Mouse (Mus musculus): ENCODE results near the gene Madcam1.
A peak's percentile ranks its signal among the peaks of the same experiment; 100 is the strongest.
"Not testable (repeated sequence)": the region's sequence is repeated elsewhere in the genome, so short reads cannot be mapped to it uniquely, and the experiment has no call there.

The Madcam1 gene

DNA sequence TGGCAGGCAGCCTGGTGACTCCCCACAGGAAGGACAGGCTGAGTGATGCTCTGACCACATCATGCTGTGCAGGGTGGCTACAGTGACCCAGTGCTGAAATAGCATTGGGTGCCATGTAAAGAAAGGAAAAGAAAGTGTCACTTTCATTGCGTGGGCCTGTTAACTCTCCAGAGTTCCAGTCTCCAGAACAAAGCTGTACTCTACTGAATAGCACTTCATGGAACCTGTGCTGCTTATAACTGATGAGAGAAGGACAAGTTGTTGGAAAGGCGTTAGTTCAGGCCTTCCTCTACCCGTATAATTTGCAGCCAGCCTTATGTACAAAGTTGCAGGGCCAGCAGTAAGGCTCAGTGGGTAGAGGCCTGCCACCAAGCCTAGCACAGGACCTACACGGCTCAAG, 24.4 kb downstream of the Madcam1 start, which contains the start of gene Gzmm:
Gene Gzmm (plus strand): TSS at position 301 of the 400 bp plus-strand sequence.
- no peak for DNase-seq (ENCODE audit: low spot score in 2 of 2)

DNA sequence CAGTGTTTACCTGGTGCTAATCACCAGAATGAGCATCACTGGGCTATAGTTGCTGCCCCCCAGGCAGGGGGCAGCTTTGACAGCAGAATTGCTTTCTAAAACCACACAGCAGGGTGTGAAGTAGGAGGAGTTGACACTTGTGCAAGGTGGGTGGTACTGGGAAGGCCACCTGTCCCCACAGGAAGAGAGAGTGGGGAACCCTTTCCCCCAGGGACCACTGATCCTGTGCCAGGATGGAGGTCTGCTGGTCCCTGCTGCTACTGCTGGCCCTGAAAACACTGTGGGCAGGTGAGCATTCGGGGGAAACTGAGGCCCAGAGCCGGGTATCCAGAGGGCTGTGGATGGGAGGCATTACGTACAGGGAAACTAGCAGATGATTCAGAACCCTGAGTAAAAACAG, 24.8 kb downstream of the Madcam1 start:
- DNase-seq (ENCODE audit: low spot score in 2 of 2) = no peak

DNA sequence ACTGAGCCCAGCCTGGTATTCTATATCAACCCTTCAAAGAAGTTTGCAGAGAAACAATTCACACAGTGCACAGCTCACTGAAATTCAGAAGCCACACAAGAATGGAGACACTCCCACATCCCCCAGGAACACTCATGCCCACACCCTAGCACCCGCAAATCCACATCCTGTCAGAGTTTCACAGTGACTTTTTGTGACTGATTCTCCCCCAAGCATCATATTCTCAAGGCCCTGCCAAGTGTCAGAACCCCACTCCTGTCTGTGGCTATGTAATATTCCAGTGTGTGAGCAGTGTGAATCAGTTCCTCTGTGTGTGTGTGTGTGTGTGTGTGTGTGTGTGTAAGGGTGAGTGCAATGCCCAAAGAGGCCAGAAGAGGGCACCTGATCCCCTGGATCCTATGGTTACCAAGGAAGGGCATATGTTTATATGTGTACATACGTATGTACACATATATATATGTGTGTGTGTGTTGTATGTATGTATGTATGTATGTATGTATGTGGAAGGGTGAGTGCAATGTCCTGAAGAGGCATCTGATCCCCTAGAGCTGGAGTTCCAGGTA, 27.7 kb downstream of the Madcam1 start:
- no peak for DNase-seq (ENCODE audit: low spot score in 2 of 2)

DNA sequence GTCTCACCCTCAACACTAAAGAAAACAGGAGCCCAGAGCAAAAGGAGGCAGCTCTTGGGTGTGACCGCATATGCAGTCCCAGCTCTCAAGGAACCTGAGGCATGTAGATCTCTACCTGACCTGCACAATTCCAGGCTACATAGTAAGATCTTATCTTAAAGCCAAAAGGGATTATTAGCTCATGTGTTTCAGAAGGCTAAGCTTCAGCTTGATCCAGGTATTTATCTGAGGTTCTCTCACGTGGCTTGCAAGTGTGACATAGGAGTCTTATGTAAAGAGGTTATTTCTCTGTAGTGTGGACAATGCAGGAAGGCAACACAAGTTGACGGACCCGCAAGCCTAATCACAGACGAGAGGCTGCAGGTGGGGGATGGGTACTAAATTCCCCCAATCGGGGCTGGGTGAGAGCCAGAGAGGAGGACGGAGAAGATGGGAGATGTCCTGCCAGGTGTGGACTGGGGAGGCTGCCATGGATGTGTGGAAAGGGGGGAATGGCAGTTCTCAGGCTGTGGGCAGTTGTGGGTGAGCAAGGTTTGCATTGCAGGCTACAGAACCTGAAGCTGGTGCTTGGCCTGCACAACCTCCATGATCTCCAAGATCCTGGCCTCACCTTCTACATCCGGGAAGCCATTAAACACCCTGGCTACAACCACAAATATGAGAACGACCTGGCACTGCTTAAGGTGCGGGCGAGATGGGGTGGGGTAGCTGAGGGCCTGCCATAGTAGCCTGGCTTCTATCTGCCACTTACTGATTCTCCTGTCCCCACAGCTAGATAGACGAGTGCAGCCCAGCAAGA, 29.4 kb downstream of the Madcam1 start:
- DNase-seq (ENCODE audit: low spot score in 2 of 2) = no peak

DNA sequence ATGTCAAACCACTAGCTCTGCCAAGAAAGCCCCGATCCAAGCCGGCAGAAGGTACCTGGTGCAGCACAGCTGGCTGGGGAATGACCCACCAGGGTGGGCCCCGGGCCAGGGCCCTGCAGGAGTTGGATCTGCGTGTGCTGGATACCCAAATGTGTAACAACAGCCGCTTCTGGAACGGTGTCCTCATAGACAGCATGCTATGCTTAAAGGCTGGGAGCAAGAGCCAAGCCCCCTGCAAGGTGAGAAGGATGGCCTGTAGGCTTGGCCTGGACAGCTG, 30.0 kb downstream of the Madcam1 start:
- no peak for DNase-seq (ENCODE audit: low spot score in 2 of 2)

DNA sequence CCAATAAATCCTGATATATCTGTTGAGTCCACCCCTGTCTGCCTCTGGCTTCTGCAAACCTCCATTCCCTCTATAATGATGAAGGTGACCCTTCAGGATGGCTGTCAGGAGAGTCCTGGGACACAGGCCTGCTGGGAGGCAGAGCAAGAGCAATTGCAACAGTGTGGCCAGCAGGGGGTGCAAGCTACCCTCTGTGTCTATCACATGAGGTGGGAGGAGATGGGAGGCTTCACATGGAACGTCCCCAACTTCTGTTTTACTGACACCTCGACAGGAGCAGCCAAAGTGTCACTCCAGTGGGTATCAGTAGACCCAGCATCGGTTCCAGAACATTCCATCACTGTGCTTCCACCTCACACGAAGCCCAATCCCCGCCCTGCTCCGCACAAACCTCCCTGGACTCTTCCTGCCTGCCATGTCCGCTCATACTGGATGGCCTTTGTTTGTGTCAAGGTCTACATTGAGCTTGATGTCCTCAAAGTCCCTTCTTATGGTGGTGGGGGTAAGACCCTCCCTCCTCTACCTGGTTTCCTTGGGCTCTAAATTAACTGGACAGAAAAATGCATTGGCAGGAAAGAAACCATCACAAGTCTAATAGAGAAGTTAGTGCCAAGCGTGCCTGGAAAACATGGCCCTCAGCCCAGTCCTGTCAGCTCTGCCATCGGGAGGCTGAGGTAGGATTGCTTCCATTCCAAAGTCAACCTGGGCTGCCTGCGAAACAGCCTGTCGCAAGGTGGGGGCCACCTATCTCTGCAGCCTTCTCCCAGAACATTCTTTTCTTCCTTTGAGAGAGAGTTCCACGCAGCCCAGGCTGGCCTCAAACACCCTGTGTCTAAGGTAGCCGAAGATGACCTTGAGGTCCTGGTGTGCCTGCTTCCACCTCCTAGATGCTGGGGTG, 31.1 kb downstream of the Madcam1 start:
- DNase-seq (ENCODE audit: low spot score in 2 of 2) = peak in 1 of 2 experiments; percentile 59

DNA sequence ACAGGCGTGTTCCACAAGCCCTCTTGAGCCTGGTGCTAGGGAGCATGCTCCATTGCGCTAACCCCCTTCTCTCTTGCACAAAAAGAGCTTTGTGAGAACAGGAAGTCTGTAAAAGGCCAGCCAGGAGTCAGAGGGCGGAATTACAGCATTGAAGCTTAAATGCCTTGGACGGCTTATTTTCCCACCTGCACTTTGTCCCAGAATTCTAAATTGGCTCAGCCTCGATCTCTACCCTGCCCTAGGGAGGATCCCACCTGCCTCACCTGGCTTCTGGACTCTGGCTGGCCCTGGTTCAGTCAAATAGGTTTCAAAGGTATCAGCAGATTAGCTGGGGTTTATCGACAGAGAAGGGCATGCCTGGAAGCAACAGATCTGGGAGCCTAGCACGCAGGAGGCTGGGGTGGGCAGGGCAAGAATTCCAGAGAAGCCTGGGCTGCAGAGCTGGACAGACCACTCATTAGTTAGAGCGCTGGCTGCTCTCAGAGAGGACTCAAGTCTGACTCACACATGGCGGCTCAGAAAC, 31.8 kb downstream of the Madcam1 start:
- DNase-seq (ENCODE audit: low spot score in 2 of 2) = no peak

DNA sequence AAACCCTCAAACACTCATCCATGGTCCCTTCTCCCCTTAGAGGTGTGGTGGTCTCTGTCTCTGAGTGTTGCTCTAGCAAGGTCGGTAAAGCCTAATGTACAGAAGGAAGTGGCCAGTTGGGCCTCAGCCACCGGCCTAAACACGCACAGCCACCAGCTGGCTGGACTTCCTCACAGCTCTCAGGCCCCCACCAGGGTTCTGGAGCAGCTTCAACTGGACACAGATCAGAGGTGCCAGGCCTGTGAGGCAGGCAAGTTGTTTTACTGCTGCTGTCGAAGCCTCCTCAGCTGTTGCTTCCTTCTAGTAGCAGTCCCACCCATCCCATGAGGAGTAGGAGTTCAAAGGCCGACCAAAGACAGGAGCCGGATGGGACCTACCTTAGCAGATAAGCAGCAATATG, 33.6 kb downstream of the Madcam1 start:
- no peak for DNase-seq (ENCODE audit: low spot score in 2 of 2)

DNA sequence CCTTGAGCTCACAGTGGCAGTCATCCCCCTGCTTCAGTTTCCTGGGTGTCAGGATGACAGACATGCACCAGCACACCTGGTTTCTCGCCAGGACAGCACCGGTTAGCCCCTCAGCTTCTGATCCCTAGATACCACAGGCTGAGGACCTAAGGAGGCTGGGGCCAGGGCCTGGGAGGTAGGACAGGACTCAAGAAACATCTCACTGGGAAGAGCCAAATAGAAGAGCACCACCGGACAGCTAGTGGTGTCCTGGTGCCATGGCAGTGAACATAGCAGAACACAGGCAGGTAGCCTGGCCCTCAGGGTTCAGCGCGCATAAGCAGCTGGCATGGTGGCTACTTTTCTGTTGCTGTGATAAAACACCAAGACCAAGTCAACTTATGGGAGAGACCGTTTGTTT, 34.1 kb downstream of the Madcam1 start:
- no peak for DNase-seq (ENCODE audit: low spot score in 2 of 2)

DNA sequence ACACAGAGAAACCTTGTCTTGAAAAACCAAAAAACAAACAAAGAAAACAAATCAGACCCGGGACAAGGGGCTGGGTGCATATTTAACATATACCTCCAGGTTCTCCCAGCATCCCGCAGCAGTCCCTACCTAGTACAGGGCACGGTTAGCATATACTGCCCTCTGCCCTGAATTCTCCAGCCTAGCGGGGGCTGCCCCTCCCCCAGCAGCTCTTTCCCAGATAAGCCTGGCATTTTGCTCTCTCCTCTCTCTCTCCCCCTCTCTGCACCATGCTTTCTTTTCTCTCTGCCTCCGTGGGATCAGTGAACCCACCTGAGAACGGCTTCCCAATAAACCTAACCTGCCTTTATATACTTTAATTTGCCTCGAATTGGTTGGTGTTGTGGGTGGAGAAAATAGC, 36.3 kb downstream of the Madcam1 start:
- no peak for DNase-seq (ENCODE audit: low spot score in 2 of 2)

DNA sequence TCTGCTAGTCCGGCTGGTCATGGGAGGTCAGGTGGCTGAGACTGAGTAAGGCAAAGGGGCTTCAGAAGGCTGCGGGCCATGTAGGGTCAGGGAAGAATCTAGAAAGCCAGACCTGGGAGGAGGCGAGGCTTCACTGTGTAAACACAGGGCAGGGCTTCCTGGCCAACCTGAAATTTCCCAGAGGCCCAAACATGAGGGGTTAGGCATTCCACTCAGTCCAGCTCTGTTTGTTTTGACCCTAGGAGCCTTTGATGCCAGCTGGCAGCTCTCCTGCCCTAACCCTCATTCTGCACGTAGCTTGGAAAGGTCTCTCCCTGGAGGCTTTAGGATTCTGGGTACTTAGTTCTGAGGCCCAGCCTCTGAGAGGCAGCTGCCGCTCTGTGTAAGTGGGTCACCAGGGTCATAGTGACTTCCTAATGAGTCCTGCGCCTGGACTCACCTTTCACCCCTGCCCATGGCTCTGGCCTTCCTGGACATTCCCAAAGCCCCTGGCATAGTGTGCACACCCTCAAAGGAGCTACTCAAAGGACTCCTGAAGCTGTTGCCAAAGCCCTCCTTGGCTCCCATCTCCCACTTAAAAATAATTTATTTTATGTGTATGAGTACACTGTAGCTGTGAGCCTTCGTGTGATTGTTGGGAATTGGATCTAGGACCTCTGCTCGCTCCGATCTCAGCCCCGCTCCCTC, 37.2 kb downstream of the Madcam1 start:
- DNase-seq (ENCODE audit: low spot score in 2 of 2) = no peak

DNA sequence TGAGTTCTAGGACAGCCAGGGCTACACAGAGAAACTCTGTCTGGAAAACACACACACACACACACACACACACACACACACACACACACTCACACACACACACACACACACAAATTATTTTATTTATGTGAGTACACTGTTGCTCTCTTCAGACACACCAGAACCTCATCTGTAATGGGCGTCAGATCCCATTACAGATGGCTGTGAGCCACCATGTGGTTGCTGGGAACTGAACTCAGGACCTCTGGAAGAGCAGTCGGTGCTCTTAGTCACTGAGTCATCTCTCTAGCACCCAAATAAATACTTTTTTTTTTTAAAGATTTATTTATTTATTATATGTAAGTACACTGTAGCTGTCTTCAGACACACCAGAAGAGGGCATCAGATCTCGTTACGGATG, 38.6 kb downstream of the Madcam1 start:
- not testable (repeated sequence) for DNase-seq (ENCODE audit: low spot score in 2 of 2)

DNA sequence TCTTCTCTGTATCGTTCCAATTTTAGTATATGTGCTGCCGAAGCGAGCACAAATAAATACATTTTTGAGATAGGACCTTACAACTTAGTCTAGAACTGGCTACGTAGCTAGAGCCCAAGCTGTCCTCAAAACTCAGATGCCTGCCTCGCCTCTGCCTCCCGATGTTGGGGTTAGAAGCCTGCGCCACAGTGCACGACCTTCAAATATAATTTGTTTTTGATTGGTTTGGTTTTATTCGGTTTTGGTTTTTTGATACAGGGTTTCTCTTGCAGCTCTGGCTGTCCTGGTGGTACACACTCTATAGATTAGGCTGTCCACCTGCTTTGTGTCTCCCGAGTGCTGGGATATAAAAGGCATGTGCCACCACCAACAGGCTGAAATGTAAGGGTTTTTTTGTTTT, 39.2 kb downstream of the Madcam1 start:
- DNase-seq (ENCODE audit: low spot score in 2 of 2) = no peak

DNA sequence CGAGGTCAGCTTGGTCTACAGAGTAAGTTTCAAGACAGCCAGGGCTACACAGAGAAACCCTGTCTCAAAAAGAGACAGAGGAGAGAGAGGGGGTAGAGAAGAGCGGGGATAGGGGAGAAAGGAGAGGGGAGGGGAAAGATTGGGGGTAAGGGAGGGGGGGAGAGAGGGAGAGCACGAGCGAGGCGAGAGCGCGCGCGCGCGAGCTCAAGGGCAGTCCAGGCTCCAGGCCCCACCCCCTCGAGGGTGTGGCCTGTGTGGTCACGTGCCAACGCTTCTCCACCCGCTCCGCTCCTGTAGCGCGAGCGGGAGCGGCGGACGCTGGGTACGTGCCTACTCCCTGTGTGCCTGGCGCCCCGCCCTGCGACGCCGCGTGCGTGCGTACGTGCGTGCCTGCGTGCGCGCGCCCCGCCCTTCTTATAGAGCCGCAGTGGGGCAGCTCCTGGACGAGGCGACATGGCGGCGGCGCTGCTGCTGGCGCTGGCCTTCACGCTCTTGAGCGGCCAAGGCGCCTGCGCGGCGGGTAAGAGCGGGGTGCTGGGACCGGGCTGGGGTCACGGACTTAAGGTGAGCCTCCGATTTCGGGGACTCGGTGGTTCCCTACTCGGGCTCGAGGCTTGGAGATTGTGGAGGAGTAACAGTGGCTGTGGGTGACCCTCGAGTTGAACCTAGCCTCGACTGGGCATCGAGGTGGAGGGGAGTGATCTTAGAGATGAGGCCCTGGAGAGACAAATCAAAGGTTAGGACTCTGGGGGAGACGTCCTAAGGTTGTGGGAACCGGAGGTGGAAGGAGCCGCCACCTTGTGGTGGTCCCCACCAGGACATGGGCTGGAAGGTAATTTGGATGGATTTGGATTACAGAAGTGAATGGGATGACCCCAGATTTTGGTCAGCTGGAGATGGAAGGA, 40.0 kb downstream of the Madcam1 start, which contains the start of gene Bsg:
Gene Bsg (plus strand): TSS at position 427 of the 905 bp plus-strand sequence.
- peak; percentile 95 to 97 for DNase-seq (ENCODE audit: low spot score in 2 of 2)

DNA sequence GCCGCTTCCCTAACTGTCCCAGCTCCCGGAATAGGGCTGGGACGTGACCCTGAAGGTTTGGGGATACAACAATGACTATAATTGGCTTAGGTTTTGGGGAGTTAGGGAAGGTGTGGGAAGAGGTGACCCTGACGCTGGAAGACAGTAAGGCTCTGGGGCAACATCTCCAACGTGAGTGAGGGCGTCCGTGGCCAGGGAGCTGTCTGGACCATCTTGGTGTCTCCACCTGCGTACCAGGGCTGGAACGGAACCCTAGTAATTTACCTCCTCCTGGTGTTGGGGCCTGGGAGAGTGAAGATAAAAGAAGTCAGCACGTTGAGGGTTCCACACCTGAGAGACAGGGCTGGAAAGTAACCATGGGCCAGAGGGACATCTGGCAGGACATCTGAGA, 40.6 kb downstream of the Madcam1 start:
- DNase-seq (ENCODE audit: low spot score in 2 of 2) = no peak

DNA sequence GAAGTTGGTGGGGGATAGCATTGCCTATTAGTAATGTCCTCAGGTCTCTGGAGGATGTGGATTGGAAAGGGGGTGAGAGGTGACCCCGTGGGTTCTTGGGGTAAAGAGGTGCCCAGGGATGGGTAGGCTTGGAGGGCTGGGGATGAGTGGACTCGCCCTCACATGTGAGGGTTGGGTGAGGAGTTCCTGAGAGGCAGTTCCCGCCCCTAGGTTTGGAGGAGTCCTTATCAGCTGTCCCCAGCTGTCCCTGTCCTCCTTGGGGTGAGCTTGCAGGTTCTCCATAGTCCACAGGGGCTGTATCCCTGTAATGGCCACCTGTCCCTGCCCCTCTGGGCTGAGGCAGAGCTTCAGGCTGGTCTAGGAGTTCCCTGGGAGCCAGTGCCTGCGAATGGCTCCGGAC, 41.6 kb downstream of the Madcam1 start:
- no peak for DNase-seq (ENCODE audit: low spot score in 2 of 2)

DNA sequence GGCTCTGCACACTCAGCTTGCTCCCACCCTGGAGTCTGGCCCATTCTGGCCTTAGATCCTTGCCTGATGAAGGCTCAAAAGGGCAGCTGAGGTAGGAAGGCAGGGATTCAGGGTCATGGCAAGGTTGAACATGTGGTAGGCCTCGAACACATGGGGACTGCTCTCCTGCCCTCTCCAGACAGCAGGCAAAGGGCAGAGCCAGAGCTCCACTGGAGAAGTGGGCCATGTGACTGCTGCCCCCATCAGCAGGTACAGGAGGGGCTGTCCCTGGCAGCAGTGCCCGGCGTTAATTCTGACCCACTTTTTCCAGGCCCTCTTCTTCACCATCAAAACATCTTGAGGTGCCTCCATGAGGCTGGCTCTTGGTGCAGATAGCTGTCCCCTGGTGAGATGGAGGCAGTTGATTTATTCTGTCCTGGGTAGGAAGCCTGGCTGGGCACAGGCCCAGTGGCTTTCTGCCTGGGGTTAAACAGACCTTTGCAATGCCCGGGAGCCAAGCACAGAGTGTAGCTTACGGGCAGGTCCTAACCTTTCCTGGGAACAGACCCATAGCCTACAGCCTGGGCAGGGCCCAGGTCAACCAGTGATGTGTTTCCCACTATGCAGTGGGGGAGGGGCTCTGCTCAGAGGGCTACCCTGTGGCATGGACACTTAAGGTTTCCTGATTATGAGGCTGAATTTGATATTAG, 42.2 kb downstream of the Madcam1 start:
- no peak for DNase-seq (ENCODE audit: low spot score in 2 of 2)

DNA sequence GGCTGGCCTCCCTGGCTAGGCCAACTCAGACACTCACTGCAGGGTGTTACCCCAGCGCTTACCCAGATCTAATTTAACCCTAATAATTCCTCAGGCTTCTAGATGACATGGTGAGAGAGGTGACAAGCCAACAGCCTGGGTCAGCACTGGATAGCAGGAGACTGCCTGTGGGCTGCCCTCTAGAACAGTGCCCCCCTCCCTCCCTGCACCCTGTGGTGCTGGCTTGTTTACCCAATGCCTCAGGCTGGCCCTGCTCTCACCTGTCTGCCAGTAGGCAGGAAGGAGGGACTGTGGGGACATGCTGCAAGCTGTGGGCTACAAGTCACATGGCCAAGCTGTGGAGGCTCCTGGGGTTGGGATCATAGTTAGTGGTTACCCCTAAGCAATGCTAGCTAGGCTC, 42.8 kb downstream of the Madcam1 start:
- DNase-seq (ENCODE audit: low spot score in 2 of 2) = no peak

DNA sequence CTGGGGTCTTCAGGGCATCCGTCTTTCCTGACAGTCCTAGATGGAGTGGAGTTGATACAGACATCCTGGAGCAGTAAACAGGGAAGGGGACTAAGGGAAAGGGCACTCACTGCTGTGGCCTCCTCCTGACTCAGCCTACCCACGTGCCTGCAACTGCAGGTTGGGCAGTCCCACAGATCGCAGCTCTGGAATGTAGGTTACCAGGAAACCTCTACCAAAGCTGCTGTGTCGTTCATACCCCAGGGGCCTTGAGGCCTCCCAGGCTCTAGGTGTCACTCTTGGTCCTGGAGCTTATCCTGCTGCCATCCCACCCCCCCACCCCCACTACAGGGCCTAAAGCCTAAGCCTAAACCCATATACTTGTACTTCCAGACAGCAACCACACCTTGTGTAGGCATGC, 43.4 kb downstream of the Madcam1 start:
- DNase-seq (ENCODE audit: low spot score in 2 of 2) = no peak

DNA sequence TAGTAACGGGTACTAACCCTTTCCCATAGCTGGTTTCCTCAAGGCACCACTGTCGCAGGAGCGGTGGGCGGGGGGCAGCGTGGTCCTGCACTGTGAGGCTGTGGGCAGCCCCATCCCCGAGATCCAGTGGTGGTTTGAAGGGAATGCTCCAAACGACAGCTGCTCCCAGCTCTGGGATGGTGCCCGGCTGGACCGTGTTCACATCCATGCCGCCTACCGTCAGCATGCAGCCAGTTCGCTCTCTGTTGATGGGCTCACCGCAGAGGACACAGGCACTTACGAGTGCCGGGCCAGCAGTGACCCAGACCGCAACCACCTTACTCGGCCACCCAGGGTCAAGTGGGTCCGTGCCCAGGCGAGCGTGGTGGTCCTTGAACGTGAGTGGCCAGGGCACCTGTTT, 44.3 kb downstream of the Madcam1 start:
- DNase-seq (ENCODE audit: low spot score in 2 of 2) = no peak
